Mouse (Mus musculus): Measurements from ENCODE around the gene Dennd2d. TPM values are rescaled to one million over a fixed set of nuclear protein-coding genes. Genes with fewer than 3 reads are reported as not detected.
A peak's percentile ranks its signal among the peaks of the same experiment; 100 is the strongest.

Dennd2d gene
- 4.9 TPM for polyA plus RNA-seq (2012; fragmentation: generic; extraction: Trizol)

DNA sequence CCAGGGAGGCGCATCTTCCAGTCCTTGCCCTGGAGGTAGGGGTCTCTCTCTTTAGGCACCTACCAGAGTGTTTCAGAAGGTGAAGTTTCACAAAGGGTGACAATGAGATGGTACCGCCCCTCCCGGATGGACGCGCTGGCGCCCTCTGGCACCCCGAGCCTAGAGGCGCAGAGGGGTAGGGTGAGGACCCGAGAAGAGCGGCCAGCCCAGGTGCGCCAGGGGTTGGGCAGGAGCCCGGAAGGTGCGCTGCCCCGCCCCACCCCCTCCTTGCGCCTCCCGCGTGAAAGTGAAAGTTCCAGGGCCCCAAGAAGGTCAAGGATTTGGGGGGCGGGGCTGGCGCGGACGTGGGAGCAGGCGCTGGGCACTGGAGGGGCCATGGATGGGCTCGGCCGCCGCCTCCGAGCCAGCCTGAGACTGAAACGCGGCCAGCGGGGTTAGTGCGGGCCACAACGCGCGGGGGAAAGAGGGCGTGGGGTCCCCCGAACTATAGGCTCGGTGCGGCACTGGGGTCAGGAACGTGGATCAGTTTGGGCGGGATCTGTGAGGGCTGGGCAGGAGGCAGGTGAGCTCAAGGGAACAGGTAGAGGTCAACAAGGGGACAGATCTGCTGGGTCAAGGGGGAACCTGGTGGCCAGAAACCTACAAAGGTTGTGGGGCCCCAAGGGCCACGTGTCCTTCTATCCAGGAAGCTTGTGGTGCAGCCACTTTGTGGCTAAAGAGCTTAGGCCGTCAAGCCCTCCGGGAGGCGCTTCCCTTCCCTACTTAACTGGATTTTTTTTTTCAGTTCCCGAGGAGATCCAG is at the start of gene Dennd2d:
Dennd2d (plus strand) TSS at position 125 of the 801 bp plus-strand sequence.
- H3ac ChIP-seq (ENCODE audit: control insufficient read depth, insufficient read length): no peak within 1 kb of the TSS
- no peaks in the 10 kb centered on the region for H3K27me3 ChIP-seq (ENCODE audit: control insufficient read depth, insufficient read depth, insufficient read length)
- no peaks in the 10 kb centered on the region for H3K79me2 ChIP-seq (ENCODE audit: control insufficient read depth, insufficient read depth)
- H3K36me3 ChIP-seq (ENCODE audit: control insufficient read depth, insufficient read depth): no peaks in the 10 kb centered on the region
- H3K4me3 ChIP-seq: peak within 1 kb of the TSS; percentile 22
- no peak for TF ChIP-seq USF1 (IDR thresholded peaks at IDR 0.05; ENCODE audit: low read depth)
- no peak for TF ChIP-seq MYOD1 (IDR thresholded peaks at IDR 0.05; ENCODE audit: control insufficient read depth in 1 of 3, insufficient read length in 2 of 3, low read depth in 2 of 3)
- TF ChIP-seq TCF12 (IDR thresholded peaks at IDR 0.05; ENCODE audit: insufficient read depth, poor library complexity, severe bottlenecking): no peak
- no peak for TF ChIP-seq CEBPB (IDR thresholded peaks at IDR 0.05; ENCODE audit: insufficient read depth, poor library complexity, severe bottlenecking)
- TF ChIP-seq REST (IDR thresholded peaks at IDR 0.05; ENCODE audit: insufficient read depth, insufficient read length): no peak
- no peak for TF ChIP-seq MYOG (IDR thresholded peaks at IDR 0.05; ENCODE audit: control insufficient read depth in 1 of 3, insufficient read depth in 1 of 3, insufficient read length in 2 of 3, low read depth in 2 of 3)
- TF ChIP-seq POLR2AphosphoS2 (IDR thresholded peaks at IDR 0.05; ENCODE audit: insufficient read length, low read depth): no peak
- TF ChIP-seq SRF (IDR thresholded peaks at IDR 0.05; ENCODE audit: control insufficient read depth, insufficient read length, low read depth): no peak
- TF ChIP-seq E2F4 (IDR thresholded peaks at IDR 0.05; ENCODE audit: insufficient read depth): no peak
- TF ChIP-seq POLR2A (IDR thresholded peaks at IDR 0.05; ENCODE audit: insufficient read length, low read depth): no peak
- TF ChIP-seq TCF3 (IDR thresholded peaks at IDR 0.05; ENCODE audit: insufficient read length, low read depth): no peak
- no peak for TF ChIP-seq MAX (IDR thresholded peaks at IDR 0.05; ENCODE audit: low read depth)
- H3K4me2 ChIP-seq (ENCODE audit: low read depth): peak within 1 kb of the TSS; percentile 89

DNA sequence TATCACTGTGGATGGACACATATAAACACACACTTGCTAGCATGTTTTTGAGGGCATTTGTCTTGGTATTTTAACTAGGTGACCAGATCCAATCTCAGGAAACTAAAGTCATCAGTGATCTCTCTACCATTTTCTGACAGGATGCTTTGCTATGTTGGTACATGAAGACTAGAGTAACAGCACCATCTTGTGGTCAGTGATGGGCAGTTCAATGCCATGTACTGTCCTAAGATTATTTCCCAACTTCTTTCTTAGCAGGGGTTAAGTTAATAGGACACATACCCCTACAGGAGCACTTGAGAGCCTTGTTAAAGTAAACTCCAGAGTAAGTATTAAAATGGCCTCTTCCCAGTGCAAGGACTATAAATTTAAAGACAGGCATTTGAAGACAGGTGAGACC is 33.6 kb upstream of the Dennd2d start:
- Histone ChIP-seq H3K36me3 (ENCODE audit: control insufficient read depth, insufficient read depth) (no peaks in the 10 kb centered on the region), H3K79me2 (ENCODE audit: control insufficient read depth, insufficient read depth) (no peaks in the 10 kb centered on the region), H3K4me3 (no peak overlapping the region), H3K4me2 (ENCODE audit: low read depth) (no peak overlapping the region), H3ac (ENCODE audit: control insufficient read depth, insufficient read length) (no peak overlapping the region), H3K27me3 (ENCODE audit: control insufficient read depth, insufficient read depth, insufficient read length) (no peaks in the 10 kb centered on the region)
- TF ChIP-seq REST (IDR thresholded peaks at IDR 0.05; ENCODE audit: insufficient read depth, insufficient read length) (no peak), TCF12 (IDR thresholded peaks at IDR 0.05; ENCODE audit: insufficient read depth, poor library complexity, severe bottlenecking) (no peak), POLR2A (IDR thresholded peaks at IDR 0.05; ENCODE audit: insufficient read length, low read depth) (no peak), E2F4 (IDR thresholded peaks at IDR 0.05; ENCODE audit: insufficient read depth) (no peak)

DNA sequence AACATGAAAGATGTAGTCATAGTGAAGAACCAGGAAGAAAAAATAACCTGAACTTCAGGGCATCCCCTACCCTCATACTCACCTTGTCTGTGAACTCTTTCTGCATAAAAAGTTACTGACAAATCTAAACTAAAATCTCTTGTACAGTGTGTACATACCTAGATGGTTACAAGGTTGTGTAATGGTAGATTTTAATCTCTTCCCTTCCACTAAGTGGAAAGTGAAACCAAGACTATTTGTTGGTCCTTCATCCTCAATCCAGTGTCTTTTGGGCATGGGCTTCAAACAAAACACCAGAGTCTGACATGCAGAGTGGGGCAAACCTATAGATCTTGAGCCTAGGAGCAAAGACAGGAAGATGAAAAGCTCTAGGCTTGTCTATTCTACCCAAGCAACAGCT is 33.2 kb upstream of the Dennd2d start:
- no peaks in the 10 kb centered on the region for H3K79me2 ChIP-seq (ENCODE audit: control insufficient read depth, insufficient read depth)
- no peak overlapping the region for H3K4me3 ChIP-seq
- TF ChIP-seq MAX (IDR thresholded peaks at IDR 0.05; ENCODE audit: low read depth): no peak
- no peak for TF ChIP-seq CEBPB (IDR thresholded peaks at IDR 0.05; ENCODE audit: insufficient read depth, poor library complexity, severe bottlenecking)
- no peak overlapping the region for H3ac ChIP-seq (ENCODE audit: control insufficient read depth, insufficient read length)
- no peaks in the 10 kb centered on the region for H3K27me3 ChIP-seq (ENCODE audit: control insufficient read depth, insufficient read depth, insufficient read length)
- no peaks in the 10 kb centered on the region for H3K36me3 ChIP-seq (ENCODE audit: control insufficient read depth, insufficient read depth)
- no peak overlapping the region for H3K4me2 ChIP-seq (ENCODE audit: low read depth)

DNA sequence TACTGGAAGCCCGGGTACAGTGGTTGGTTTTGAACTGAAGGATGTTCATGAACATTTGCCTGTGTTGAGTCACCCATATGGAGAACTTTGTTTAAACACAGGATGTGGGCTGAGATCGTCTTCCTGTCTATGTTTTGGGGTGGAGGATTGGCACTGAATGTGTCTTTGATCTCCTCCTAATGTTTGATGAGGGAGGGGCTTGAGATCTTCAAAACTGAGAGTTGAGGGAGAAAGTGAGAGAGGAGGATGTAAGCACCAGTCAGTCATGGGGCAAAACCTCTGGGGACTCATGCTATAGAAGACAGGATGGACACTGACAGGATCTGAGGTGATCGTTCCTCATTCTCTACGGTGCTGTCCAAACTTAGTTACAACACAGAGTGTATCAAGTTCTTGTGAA is 32.6 kb upstream of the Dennd2d start:
- Histone ChIP-seq H3K36me3 (ENCODE audit: control insufficient read depth, insufficient read depth) (no peaks in the 10 kb centered on the region), H3ac (ENCODE audit: control insufficient read depth, insufficient read length) (no peak overlapping the region), H3K79me2 (ENCODE audit: control insufficient read depth, insufficient read depth) (no peaks in the 10 kb centered on the region), H3K27me3 (ENCODE audit: control insufficient read depth, insufficient read depth, insufficient read length) (no peaks in the 10 kb centered on the region), H3K4me2 (ENCODE audit: low read depth) (no peak overlapping the region), H3K4me3 (no peak overlapping the region)
- no peak for TF ChIP-seq MYOG (IDR thresholded peaks at IDR 0.05; ENCODE audit: control insufficient read depth in 1 of 3, insufficient read depth in 1 of 3, insufficient read length in 2 of 3, low read depth in 2 of 3)

DNA sequence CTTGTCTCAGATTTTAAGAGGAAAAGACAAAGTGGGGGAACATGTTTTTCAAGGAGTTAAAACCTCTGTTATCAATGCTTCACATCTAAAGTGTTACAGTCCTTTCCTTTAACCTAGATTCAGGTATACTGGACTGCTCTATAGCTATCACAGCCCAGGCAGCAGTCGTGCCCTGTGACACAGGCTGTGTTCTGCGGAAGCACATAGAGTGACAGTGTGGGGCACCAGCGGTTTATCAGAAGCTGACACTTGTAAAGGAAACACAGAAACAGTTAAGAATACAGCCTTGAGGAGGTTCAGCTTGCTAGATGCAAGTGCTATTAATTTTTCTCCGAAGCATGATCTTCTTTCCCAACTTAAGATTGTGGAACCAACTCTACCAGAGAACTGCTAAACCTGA is 29.6 kb upstream of the Dennd2d start:
- H3K4me3 ChIP-seq: no peak overlapping the region
- TF ChIP-seq SRF (IDR thresholded peaks at IDR 0.05; ENCODE audit: control insufficient read depth, insufficient read length, low read depth): no peak
- no peak for TF ChIP-seq MYOD1 (IDR thresholded peaks at IDR 0.05; ENCODE audit: control insufficient read depth in 1 of 3, insufficient read length in 2 of 3, low read depth in 2 of 3)
- TF ChIP-seq REST (IDR thresholded peaks at IDR 0.05; ENCODE audit: insufficient read depth, insufficient read length): no peak
- H3ac ChIP-seq (ENCODE audit: control insufficient read depth, insufficient read length): no peak overlapping the region

More for the DNA sequence above, 29.6 kb upstream of the Dennd2d start:
- H3K36me3 ChIP-seq (ENCODE audit: control insufficient read depth, insufficient read depth): no peaks in the 10 kb centered on the region
- H3K27me3 ChIP-seq (ENCODE audit: control insufficient read depth, insufficient read depth, insufficient read length): no peaks in the 10 kb centered on the region
- H3K79me2 ChIP-seq (ENCODE audit: control insufficient read depth, insufficient read depth): no peaks in the 10 kb centered on the region
- no peak overlapping the region for H3K4me2 ChIP-seq (ENCODE audit: low read depth)
